Mouse (Mus musculus) urinary bladder, postnatal 25 days (tissue): ENCODE measurements around the gene Wnt3a.
A peak's percentile ranks its signal among the peaks of the same experiment; 100 is the strongest.

Experiments used
- DNase-seq: peaks from one replicate; pipeline ENCODE4 v3.0.0; 2022; ENCODE audit warnings: low spot score

Wnt3a gene

GRCm38 (mm10) chr11:59262308-59262707 lies 28.2 kb downstream of the Wnt3a start:
- no peak for DNase-seq

- no peak for DNase-seq
Observed at GRCm38 (mm10) chr11:59260706-59261493, 29.7 kb downstream of the Wnt3a start.

GRCm38 (mm10) chr11:59259647-59260046 lies 30.9 kb downstream of the Wnt3a start:
- no peak for DNase-seq

- no peak for DNase-seq
Observed at GRCm38 (mm10) chr11:59248101-59248500, 42.5 kb downstream of the Wnt3a start.

GRCm38 (mm10) chr11:59243856-59244255 lies 46.7 kb downstream of the Wnt3a start:
- DNase-seq = no peak

GRCm38 (mm10) chr11:59241841-59242240 lies 48.7 kb downstream of the Wnt3a start:
- no peak for DNase-seq

GRCm38 (mm10) chr11:59239796-59240195 lies 50.8 kb downstream of the Wnt3a start:
- DNase-seq = no peak

- DNase-seq = no peak
Observed at GRCm38 (mm10) chr11:59239428-59239785, 51.1 kb downstream of the Wnt3a start.

- peak; percentile 57 for DNase-seq
Observed at GRCm38 (mm10) chr11:59238525-59239427, 51.8 kb downstream of the Wnt3a start.

GRCm38 (mm10) chr11:59232797-59233196 lies 57.8 kb downstream of the Wnt3a start:
- DNase-seq = no peak

- DNase-seq = peak; percentile 64
Observed at GRCm38 (mm10) chr11:59230144-59230760, 60.3 kb downstream of the Wnt3a start.

- peak; percentile 96 for DNase-seq
Observed at GRCm38 (mm10) chr11:59228122-59228953, 62.2 kb downstream of the Wnt3a start, which contains the start of gene Arf1. TSS of gene Arf1 (minus strand) at chr11:59228270.

GRCm38 (mm10) chr11:59227604-59228121 lies 62.9 kb downstream of the Wnt3a start:
- DNase-seq = no peak

- no peak for DNase-seq
Observed at GRCm38 (mm10) chr11:59226787-59227603, 63.6 kb downstream of the Wnt3a start.

- no peak for DNase-seq
Observed at GRCm38 (mm10) chr11:59226251-59226650, 64.3 kb downstream of the Wnt3a start.

- no peak for DNase-seq
Observed at GRCm38 (mm10) chr11:59225167-59225566, 65.4 kb downstream of the Wnt3a start.

- no peak for DNase-seq
Observed at GRCm38 (mm10) chr11:59224470-59224869, 66.1 kb downstream of the Wnt3a start.

GRCm38 (mm10) chr11:59224025-59224424 lies 66.5 kb downstream of the Wnt3a start:
- no peak for DNase-seq

- DNase-seq = no peak
Observed at GRCm38 (mm10) chr11:59222306-59222705, 68.2 kb downstream of the Wnt3a start.

GRCm38 (mm10) chr11:59221604-59222003 lies 68.9 kb downstream of the Wnt3a start:
- DNase-seq = no peak
